Comparison of ENCODE assay signal across 18 mouse cellular contexts in genomic region chr15:94814213-94815100, GRCm38 (mm10).
DNase-seq lines count a peak whose midpoint lies in the region; ATAC-seq and TF ChIP-seq lines count a peak whose summit lies in the region.
"Had no signal": no experiment of that assay in that cellular context is flagged by ENCODE, and none has a peak within 500 bp of the region (broad histone marks: within the 10 kb centered on the region; RNA-seq: fewer than 3 reads in every experiment).

No protein-coding gene starts in this region.

- no peak for DNase-seq in kidney, adult 18-20 months
- DNase-seq in R1 (ENCODE audit: low read depth, low spot score): peak; percentile 58
- peak; percentile 46 for DNase-seq in kidney, postnatal 10 days
- no peak for DNase-seq in layer of hippocampus, adult 18-20 months (ENCODE audit: low spot score in 2 of 2)
- DNase-seq: adrenal gland, postnatal 25 days; cerebellum, adult 11 months; layer of hippocampus, postnatal 36 days; left cerebral cortex, postnatal 4 days; lung, postnatal 4 days; right cerebral cortex, postnatal 25 days; thymus, adult 18-20 months had no signal

- H3K4me3 ChIP-seq in kidney, embryonic 16.5 days (ENCODE audit: low read length): 0 out of 2 replicates have a peak overlapping the region, but pooled peaks have one; percentile 6
- H3K4me3 ChIP-seq in embryonic fibroblast, embryonic 13.5 days (ENCODE audit: insufficient read depth, low read length): no peak overlapping the region
- H3K4me3 ChIP-seq: hindbrain, embryonic 13.5 days; midbrain, embryonic 15.5 days had no signal

- peak overlapping the region; percentile 57; the same call in 1 of the 2 replicates for H3K27ac ChIP-seq in kidney, embryonic 16.5 days (ENCODE audit: low read length)
- peak overlapping the region; percentile 75 for H3K27ac ChIP-seq in embryonic fibroblast, embryonic 13.5 days (ENCODE audit: insufficient read depth, low read length)
- H3K27ac ChIP-seq: hindbrain, embryonic 13.5 days; liver, embryonic 14.5 days; midbrain, embryonic 15.5 days had no signal

- WGBS in kidney, embryonic 16.5 days: 73% methylated on average over 15 of the region's 15 CpGs

- TF ChIP-seq POLR2A in embryonic fibroblast, embryonic 13.5 days (IDR thresholded peaks at IDR 0.05; ENCODE audit: low read depth, low read length): no peak

- H3K36me3 ChIP-seq in kidney, embryonic 16.5 days (ENCODE audit: insufficient read depth, low read length): no peaks in the 10 kb centered on the region
- H3K36me3 ChIP-seq: hindbrain, embryonic 13.5 days; midbrain, embryonic 15.5 days had no signal

- ATAC-seq in kidney, embryonic 16.5 days (ENCODE audit: low FRiP score, low TSS enrichment): peak; percentile 65; the same call in 1 of the 2 replicates
- no peak for ATAC-seq in cerebellum, adult (ENCODE audit: insufficient number of reproducible peaks, low FRiP score, low TSS enrichment)
- ATAC-seq: intestine, postnatal 0 days; midbrain, embryonic 15.5 days had no signal

- H3K9ac ChIP-seq in kidney, embryonic 16.5 days (replicated peaks; ENCODE audit: low read length): no peak overlapping the region
- H3K9ac ChIP-seq: hindbrain, embryonic 13.5 days; liver, embryonic 14.5 days; midbrain, embryonic 15.5 days had no signal

- no peaks in the 10 kb centered on the region for H3K27me3 ChIP-seq in kidney, embryonic 16.5 days (ENCODE audit: insufficient read depth, low read length)
- H3K27me3 ChIP-seq: hindbrain, embryonic 13.5 days; midbrain, embryonic 15.5 days had no signal

- no peaks in the 10 kb centered on the region for H3K9me3 ChIP-seq in kidney, embryonic 16.5 days (ENCODE audit: low read length)
- H3K9me3 ChIP-seq: hindbrain, embryonic 13.5 days; midbrain, embryonic 15.5 days had no signal

- no peaks in the 10 kb centered on the region for H3K4me1 ChIP-seq in kidney, embryonic 16.5 days (ENCODE audit: insufficient read depth, low read length)
- H3K4me1 ChIP-seq in embryonic fibroblast, embryonic 13.5 days (ENCODE audit: control insufficient read depth, insufficient read depth, low read length): no peaks in the 10 kb centered on the region

- H3K4me2 ChIP-seq in kidney, embryonic 16.5 days (replicated peaks; ENCODE audit: low read depth, low read length): peak overlapping the region; percentile 22; the same call in 1 of the 2 replicates
- H3K4me2 ChIP-seq: hindbrain, embryonic 13.5 days; midbrain, embryonic 15.5 days had no signal

- TF ChIP-seq CTCF in embryonic fibroblast, embryonic 13.5 days (IDR thresholded peaks at IDR 0.05; ENCODE audit: borderline replicate concordance, insufficient read depth, low read length): no peak

Comparison
In these comparisons a context has a peak if more than half of its experiments do, and no peak if none do; other contexts are left out.
1. DNase-seq: peak in R1 (single experiment) and kidney, postnatal 10 days (single experiment); none in kidney, adult 18-20 months (single experiment) and layer of hippocampus, adult 18-20 months (0 of 2).